Mouse (Mus musculus) liver, embryonic 11.5 days (tissue): ENCODE results near the gene Plscr5. TPM values are rescaled to one million over a fixed set of nuclear protein-coding genes. Genes with fewer than 3 reads are reported as not detected.
A peak's percentile ranks its signal among the peaks of the same experiment; 100 is the strongest.

Experiments
- ATAC-seq: fragments of 200-750 bp; cut with Nextera tagmentation; replicated peaks from 2 replicates; pipeline ENCODE4 v1.8.0; 2017; ENCODE audit warnings: moderate number of reproducible peaks, mild to moderate bottlenecking, moderate TSS enrichment, moderate library complexity; ENCODE audit not compliant: low FRiP score
- DNase-seq: peaks from one replicate; pipeline ENCODE4 v3.0.0-alpha.2; 2017; ENCODE audit warnings: low spot score
- H3K27ac ChIP-seq: fragments of 300-500 bp; sonication (generic); 2 replicates; pipeline ENCODE4 v1.5.1; 2014; ENCODE audit warnings: mild to moderate bottlenecking, low read depth, low read length, control low read depth
- H3K27me3 ChIP-seq: fragments of 300-500 bp; sonication (generic); replicated peaks from 2 replicates; pipeline ENCODE4 v1.6.1; 2014; ENCODE audit warnings: low read length, mixed read lengths; ENCODE audit not compliant: control insufficient read depth, insufficient read depth
- H3K36me3 ChIP-seq: fragments of 300-500 bp; sonication (generic); 2 replicates; pipeline ENCODE4 v1.6.1; 2014; ENCODE audit warnings: mild to moderate bottlenecking, low read length, moderate library complexity, mixed read lengths; ENCODE audit not compliant: control insufficient read depth, insufficient read depth
- H3K4me1 ChIP-seq: fragments of 300-500 bp; sonication (generic); replicated peaks from 2 replicates; pipeline ENCODE4 v1.6.1; 2014; ENCODE audit warnings: low read length, mixed read lengths; ENCODE audit not compliant: control insufficient read depth, insufficient read depth
- H3K4me2 ChIP-seq: fragments of 300-500 bp; sonication (generic); 2 replicates; pipeline ENCODE4 v1.6.1; 2014; ENCODE audit warnings: mild to moderate bottlenecking, control low read depth, moderate library complexity
- H3K4me3 ChIP-seq: fragments of 300-500 bp; sonication (generic); 2 replicates; pipeline ENCODE4 v1.5.1; 2014; ENCODE audit warnings: low read depth, low read length, control low read depth
- H3K9ac ChIP-seq: fragments of 300-500 bp; sonication (generic); 2 replicates; pipeline ENCODE4 v1.6.1; 2014; ENCODE audit warnings: low read depth, low read length, control low read depth
- H3K9me3 ChIP-seq: fragments of 300-500 bp; sonication (generic); 2 replicates; pipeline ENCODE4 v1.6.1; 2016; ENCODE audit warnings: low read length, inconsistent platforms, mixed read lengths; ENCODE audit not compliant: control insufficient read depth
- WGBS: fragments of 180-500 bp; shearing (Covaris S2); extraction: QIAGEN DNeasy Blood & Tissue Kit; methylation state at CpG from one replicate; pipeline ENCODE4 v1.1.7; 2014; 5-methylcytosine and 5-hydroxymethylcytosine counted together
- polyA plus RNA-seq: library from polyadenylated mRNA; unstranded; fragments of >200 nt; fragmentation: Nextera tagmentation; extraction: Ambion mirVana; gene quantifications from 2 replicates; pipeline ENCODE4 v1.2.1, GENCODE M21; 2014

Gene Plscr5
- polyA plus RNA-seq, 1 experiment from 2014 or later: not detected

GRCm38 (mm10) chr9:92220151-92220550 lies 27.4 kb downstream of the Plscr5 start:
- no peaks in the 10 kb centered on the region for H3K27me3 ChIP-seq
- H3K4me2 ChIP-seq: no peak overlapping the region
- H3K36me3 ChIP-seq: no peaks in the 10 kb centered on the region
- no peaks in the 10 kb centered on the region for H3K4me1 ChIP-seq
- no peak for DNase-seq
- no peak overlapping the region for H3K27ac ChIP-seq
- WGBS: 37% methylated on average over 3 of the region's 3 CpGs
- H3K9ac ChIP-seq: no peak overlapping the region
- H3K4me3 ChIP-seq: no peak overlapping the region
- ATAC-seq: no peak
- no peaks in the 10 kb centered on the region for H3K9me3 ChIP-seq

DNA sequence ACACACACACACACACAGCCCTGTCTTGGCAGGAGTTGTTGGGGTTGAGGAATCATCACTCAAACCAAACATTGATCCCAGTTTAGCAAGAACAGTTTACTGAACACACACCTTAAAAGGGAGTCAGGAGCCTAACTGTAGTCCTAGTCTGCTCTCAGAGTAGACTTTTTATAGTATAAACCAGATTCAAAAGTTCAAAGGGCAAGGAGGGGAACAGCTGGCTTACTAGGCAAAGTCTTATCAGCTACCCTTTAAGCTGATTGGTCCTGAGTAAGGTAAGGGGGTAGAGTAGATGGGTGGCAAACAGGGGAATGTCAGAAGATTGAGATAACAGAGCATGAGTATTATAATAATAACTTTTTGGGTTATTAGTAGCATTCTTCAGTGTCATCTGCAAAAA lies 28.7 kb downstream of the Plscr5 start:
- DNase-seq (no peak), ATAC-seq (no peak)
- no peaks in the 10 kb centered on the region for H3K27me3 ChIP-seq
- no peak overlapping the region for H3K4me3 ChIP-seq
- H3K4me1 ChIP-seq: no peaks in the 10 kb centered on the region
- no peaks in the 10 kb centered on the region for H3K36me3 ChIP-seq
- no peak overlapping the region for H3K9ac ChIP-seq
- no peak overlapping the region for H3K4me2 ChIP-seq
- H3K9me3 ChIP-seq: no peaks in the 10 kb centered on the region
- no peak overlapping the region for H3K27ac ChIP-seq

GRCm38 (mm10) chr9:92224598-92225231 lies 32.0 kb downstream of the Plscr5 start:
- Histone ChIP-seq H3K27ac (no peak overlapping the region), H3K9ac (no peak overlapping the region), H3K4me3 (no peak overlapping the region), H3K36me3 (no peaks in the 10 kb centered on the region), H3K9me3 (no peaks in the 10 kb centered on the region), H3K27me3 (no peaks in the 10 kb centered on the region), H3K4me1 (no peaks in the 10 kb centered on the region), H3K4me2 (no peak overlapping the region)
- DNase-seq (no peak), ATAC-seq (no peak)
- 76% methylated on average over 1 of the region's 1 CpGs for WGBS

GRCm38 (mm10) chr9:92226127-92226655 lies 33.5 kb downstream of the Plscr5 start:
- no peaks in the 10 kb centered on the region for H3K36me3 ChIP-seq
- no peaks in the 10 kb centered on the region for H3K4me1 ChIP-seq
- H3K9me3 ChIP-seq: no peaks in the 10 kb centered on the region
- H3K4me2 ChIP-seq: no peak overlapping the region
- 0 out of 2 replicates have a peak, but pooled peaks have one; percentile 15 for ATAC-seq
- no peak overlapping the region for H3K9ac ChIP-seq
- 61% methylated on average over 3 of the region's 3 CpGs for WGBS
- no peaks in the 10 kb centered on the region for H3K27me3 ChIP-seq
- no peak overlapping the region for H3K27ac ChIP-seq
- no peak overlapping the region for H3K4me3 ChIP-seq
- no peak for DNase-seq

- Histone ChIP-seq H3K27ac (no peak overlapping the region), H3K4me2 (no peak overlapping the region), H3K9ac (no peak overlapping the region), H3K4me3 (no peak overlapping the region), H3K36me3 (no peaks in the 10 kb centered on the region), H3K27me3 (no peaks in the 10 kb centered on the region), H3K4me1 (no peaks in the 10 kb centered on the region), H3K9me3 (no peaks in the 10 kb centered on the region)
- DNase-seq (no peak), ATAC-seq (no peak)
- WGBS: 68% methylated on average over 3 of the region's 3 CpGs
Observed at GRCm38 (mm10) chr9:92226795-92227194, 34.1 kb downstream of the Plscr5 start.

DNA sequence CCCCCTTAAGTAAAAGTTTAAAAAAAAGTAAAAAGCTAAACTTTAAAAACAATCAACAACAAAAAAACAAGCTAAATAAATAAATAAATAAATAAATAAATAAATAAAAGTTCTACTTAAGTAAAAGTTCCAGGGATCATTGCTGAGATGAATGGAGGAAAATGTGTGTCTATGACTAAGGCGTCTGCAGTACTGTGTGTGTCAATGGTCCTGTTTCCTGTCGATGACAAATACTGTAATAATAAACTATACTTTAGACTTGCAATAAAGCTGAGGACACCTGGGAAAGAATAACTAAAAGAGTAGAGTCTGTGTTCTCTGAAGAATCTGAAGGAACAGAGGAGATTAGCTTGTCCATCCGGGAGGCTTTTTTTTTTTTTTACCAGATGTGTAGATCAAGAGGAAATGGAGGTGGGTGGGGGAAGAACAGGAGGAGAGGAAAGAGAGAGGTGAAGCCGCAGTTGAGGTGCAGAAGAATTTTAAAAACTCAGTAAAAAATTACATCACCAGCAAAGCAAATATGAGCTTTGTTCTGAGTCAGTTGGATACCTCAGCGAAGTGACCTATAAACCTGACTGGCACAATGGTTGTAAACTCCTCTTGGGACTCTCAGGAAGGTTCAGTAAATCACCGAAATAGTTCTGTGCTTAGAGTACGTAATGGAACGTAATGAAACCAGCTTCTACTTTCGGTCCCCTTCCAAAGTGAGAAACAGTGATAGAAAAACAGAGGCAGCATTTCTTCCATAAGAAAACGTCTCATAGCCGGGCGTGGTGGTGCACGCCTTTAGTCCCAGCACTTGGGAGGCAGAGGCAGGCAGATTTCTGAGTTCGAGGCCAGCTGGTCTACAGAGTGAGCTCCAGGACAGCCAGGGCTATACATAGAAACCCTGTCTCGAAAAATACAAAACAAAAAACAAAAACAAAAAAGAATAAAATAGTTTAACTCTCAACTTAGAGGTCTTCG lies 36.4 kb downstream of the Plscr5 start:
- Histone ChIP-seq H3K4me3 (no peak overlapping the region), H3K27ac (no peak overlapping the region), H3K36me3 (no peaks in the 10 kb centered on the region), H3K9ac (no peak overlapping the region), H3K4me2 (no peak overlapping the region), H3K9me3 (no peaks in the 10 kb centered on the region), H3K27me3 (no peaks in the 10 kb centered on the region), H3K4me1 (no peaks in the 10 kb centered on the region)
- no peak for DNase-seq
- 79% methylated on average over 16 of the region's 16 CpGs for WGBS
- no peak for ATAC-seq

GRCm38 (mm10) chr9:92229833-92230205 lies 37.1 kb downstream of the Plscr5 start:
- DNase-seq (no peak), ATAC-seq (no peak)
- Histone ChIP-seq H3K27ac (no peak overlapping the region), H3K36me3 (no peaks in the 10 kb centered on the region), H3K4me2 (no peak overlapping the region), H3K4me3 (no peak overlapping the region), H3K9ac (no peak overlapping the region), H3K9me3 (no peaks in the 10 kb centered on the region), H3K27me3 (no peaks in the 10 kb centered on the region), H3K4me1 (no peaks in the 10 kb centered on the region)
- 43% methylated on average over 2 of the region's 2 CpGs for WGBS

DNA sequence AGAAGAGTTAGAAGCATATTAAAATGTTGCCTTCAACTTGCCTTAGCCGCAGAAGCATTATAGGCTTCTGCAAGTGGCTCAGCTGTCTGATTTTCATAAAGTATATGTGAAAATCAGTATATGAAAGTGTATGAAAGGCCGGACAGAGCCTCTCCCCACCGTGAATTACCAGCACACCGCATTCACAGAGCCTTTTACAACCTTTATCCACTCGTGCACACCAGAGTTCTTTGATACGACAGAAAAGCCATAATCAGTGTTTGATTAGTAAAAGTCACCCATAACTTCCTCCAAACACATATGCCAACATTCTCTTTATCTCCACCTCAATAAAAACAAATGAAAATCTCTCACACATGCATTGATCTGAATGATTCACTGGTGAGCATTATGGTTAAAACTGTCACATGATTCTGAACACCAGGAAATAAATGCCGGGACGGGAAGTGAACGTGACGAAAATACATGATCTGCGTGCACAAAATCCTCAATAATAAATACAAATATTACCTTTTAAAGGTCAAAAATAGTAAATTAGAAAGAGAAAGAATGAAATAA lies 42.2 kb downstream of the Plscr5 start:
- H3K9ac ChIP-seq: no peak overlapping the region
- H3K4me2 ChIP-seq: no peak overlapping the region
- no peak overlapping the region for H3K4me3 ChIP-seq
- H3K27me3 ChIP-seq: no peaks in the 10 kb centered on the region
- no peak overlapping the region for H3K27ac ChIP-seq
- no peaks in the 10 kb centered on the region for H3K4me1 ChIP-seq
- DNase-seq: no peak
- WGBS: 83% methylated on average over 11 of the region's 11 CpGs
- H3K9me3 ChIP-seq: no peaks in the 10 kb centered on the region
- H3K36me3 ChIP-seq: no peaks in the 10 kb centered on the region
- ATAC-seq: no peak
